Mouse (Mus musculus): ENCODE results near the gene Rsph9.

Rsph9 gene

GRCm38 (mm10) chr17:46143578-46144423, at the start of gene Rsph9:
Gene Rsph9 (minus strand): TSS chr17:46144216.
- CTCF ChIA-PET = interaction anchor here (0.5 to 0.7 kb wide), 2 partner anchors 502 to 569 kb away, joined by 7 to 9 read pairs; no protein-coding TSS in a partner anchor

- CTCF ChIA-PET = no interaction called here
These were observed 44.8 kb upstream of the Rsph9 start for GRCm38 (mm10) chr17:46188829-46189228.

- CTCF ChIA-PET = interaction anchor here (0.6 kb wide), 1 partner anchor 182 kb away, joined by 3 read pairs; no protein-coding TSS in a partner anchor
These were observed 38.3 kb upstream of the Rsph9 start for GRCm38 (mm10) chr17:46182273-46182672.

GRCm38 (mm10) chr17:46170538-46170937, 26.5 kb upstream of the Rsph9 start:
- CTCF ChIA-PET = no interaction called here

GRCm38 (mm10) chr17:46168768-46169167, 24.8 kb upstream of the Rsph9 start:
- CTCF ChIA-PET = no interaction called here

GRCm38 (mm10) chr17:46168318-46168717, 24.3 kb upstream of the Rsph9 start:
- CTCF ChIA-PET = no interaction called here

- CTCF ChIA-PET = no interaction called here
These were observed 23.0 kb upstream of the Rsph9 start for GRCm38 (mm10) chr17:46167014-46167413.

GRCm38 (mm10) chr17:46166270-46166669, 22.3 kb upstream of the Rsph9 start:
- CTCF ChIA-PET = no interaction called here

- CTCF ChIA-PET = no interaction called here
These were observed 21.4 kb upstream of the Rsph9 start for GRCm38 (mm10) chr17:46165460-46165859.

GRCm38 (mm10) chr17:46164791-46165190, 20.8 kb upstream of the Rsph9 start:
- CTCF ChIA-PET = interaction anchor here (0.7 kb wide), 1 partner anchor 488 kb away, joined by 3 read pairs; no protein-coding TSS in a partner anchor

GRCm38 (mm10) chr17:46164301-46164700, 20.3 kb upstream of the Rsph9 start:
- CTCF ChIA-PET = no interaction called here

GRCm38 (mm10) chr17:46162951-46163421, 19.0 kb upstream of the Rsph9 start:
- CTCF ChIA-PET = no interaction called here

- CTCF ChIA-PET = no interaction called here
These were observed 18.5 kb upstream of the Rsph9 start for GRCm38 (mm10) chr17:46162551-46162950.

- CTCF ChIA-PET = no interaction called here
These were observed 17.7 kb upstream of the Rsph9 start for GRCm38 (mm10) chr17:46161710-46162109.

- CTCF ChIA-PET = no interaction called here
These were observed 17.2 kb upstream of the Rsph9 start for GRCm38 (mm10) chr17:46161179-46161578.

- CTCF ChIA-PET = interaction anchor here (0.6 kb wide), 1 partner anchor 14 kb away, joined by 10 read pairs; no protein-coding TSS in a partner anchor
These were observed 16.7 kb upstream of the Rsph9 start, which contains the start of gene Gtpbp2 for GRCm38 (mm10) chr17:46160686-46161085. Gene Gtpbp2 (plus strand): TSS chr17:46161032.

- CTCF ChIA-PET = interaction anchor here (0.6 kb wide), 1 partner anchor 15 kb away, joined by 10 read pairs; no protein-coding TSS in a partner anchor
These were observed 16.2 kb upstream of the Rsph9 start for GRCm38 (mm10) chr17:46160090-46160662.

- CTCF ChIA-PET = no interaction called here
These were observed 15.2 kb upstream of the Rsph9 start for GRCm38 (mm10) chr17:46159236-46159635.

- CTCF ChIA-PET = interaction anchor here (0.6 kb wide), 1 partner anchor 46 kb away, joined by 3 read pairs; the partner anchor contains the start of gene Mrps18a
These were observed 13.1 kb upstream of the Rsph9 start for GRCm38 (mm10) chr17:46157131-46157530.

- CTCF ChIA-PET = no interaction called here
These were observed 12.7 kb upstream of the Rsph9 start for GRCm38 (mm10) chr17:46156680-46157079.

GRCm38 (mm10) chr17:46154336-46154735, 10.3 kb upstream of the Rsph9 start:
- CTCF ChIA-PET = no interaction called here
